Mouse (Mus musculus): ENCODE measurements around the gene Pum2.
"Not testable (repeated sequence)": the region's sequence is repeated elsewhere in the genome, so short reads cannot be mapped to it uniquely, and the experiment has no call there.

Gene Pum2

DNA sequence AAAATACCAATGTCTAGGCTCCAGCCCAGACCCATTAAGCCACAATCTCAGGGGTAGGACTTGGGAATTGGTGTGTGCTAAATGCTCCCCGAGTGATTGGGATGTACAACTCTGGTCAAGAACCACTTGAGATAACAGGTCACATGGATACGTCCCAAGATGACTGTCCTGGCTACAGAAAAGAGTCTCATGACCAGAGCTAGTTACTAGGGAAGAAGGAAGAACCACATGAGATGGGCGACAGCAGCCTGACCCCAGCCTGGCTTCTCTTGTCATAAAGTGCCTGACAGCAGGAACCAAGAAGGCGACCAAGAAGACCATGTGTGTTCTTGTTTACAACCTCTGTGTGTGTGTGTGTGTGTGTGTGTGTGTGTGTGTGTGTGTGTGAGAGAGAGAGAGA lies 4.5 kb upstream of the Pum2 start:
- DNase-seq (ENCODE audit: low read depth, low spot score), result no peak

DNA sequence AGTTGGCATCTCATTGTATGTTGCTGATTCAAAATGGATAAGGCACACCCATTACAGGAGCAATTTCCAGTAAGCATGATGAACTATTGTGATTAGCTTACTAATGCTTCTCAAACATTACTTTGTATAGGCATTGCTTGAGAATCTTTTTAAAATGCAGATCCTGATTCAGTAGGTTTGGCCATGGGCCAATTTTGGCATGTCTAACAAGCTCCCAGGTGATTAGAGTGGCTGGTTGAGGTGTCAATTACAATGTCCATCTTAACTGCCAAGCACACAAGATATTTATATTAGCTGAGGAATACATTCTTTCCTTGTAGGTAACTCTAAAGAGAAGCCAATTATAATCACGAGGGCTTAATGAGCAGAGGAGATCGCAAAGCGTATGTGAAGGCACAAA lies 4.1 kb upstream of the Pum2 start:
- DNase-seq (ENCODE audit: low read depth, low spot score), result no peak

GRCm38 (mm10) chr12:8673121-8673973 lies 587 bp upstream of the Pum2 start:
- no peak for DNase-seq (ENCODE audit: low read depth, low spot score)

- peak; percentile 37 for DNase-seq (ENCODE audit: low read depth, low spot score)
Observed at GRCm38 (mm10) chr12:8674377-8674864, 487 bp downstream of the Pum2 start.

- DNase-seq (ENCODE audit: low read depth, low spot score), result no peak
Observed at GRCm38 (mm10) chr12:8674891-8675341, 982 bp downstream of the Pum2 start.

DNA sequence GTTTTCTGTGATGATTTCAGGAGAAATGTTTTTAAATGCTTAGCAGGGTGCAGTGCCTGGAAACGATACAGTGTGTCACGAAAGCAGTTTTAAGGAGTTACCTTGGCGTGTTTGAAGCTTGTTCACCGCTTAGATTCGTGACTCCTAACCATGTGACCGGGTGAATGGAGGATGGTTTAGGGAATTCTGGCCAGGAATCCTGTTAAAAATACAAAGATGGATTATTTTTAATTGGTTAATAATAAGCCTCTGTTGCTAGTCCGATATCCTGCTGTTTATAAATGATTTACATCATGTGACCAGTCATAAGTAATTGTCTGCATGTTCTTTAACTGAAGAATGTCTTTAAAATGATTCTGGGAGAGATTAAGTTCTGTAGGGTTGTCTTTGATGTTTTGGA lies 1.4 kb downstream of the Pum2 start:
- no peak for DNase-seq (ENCODE audit: low read depth, low spot score)

DNA sequence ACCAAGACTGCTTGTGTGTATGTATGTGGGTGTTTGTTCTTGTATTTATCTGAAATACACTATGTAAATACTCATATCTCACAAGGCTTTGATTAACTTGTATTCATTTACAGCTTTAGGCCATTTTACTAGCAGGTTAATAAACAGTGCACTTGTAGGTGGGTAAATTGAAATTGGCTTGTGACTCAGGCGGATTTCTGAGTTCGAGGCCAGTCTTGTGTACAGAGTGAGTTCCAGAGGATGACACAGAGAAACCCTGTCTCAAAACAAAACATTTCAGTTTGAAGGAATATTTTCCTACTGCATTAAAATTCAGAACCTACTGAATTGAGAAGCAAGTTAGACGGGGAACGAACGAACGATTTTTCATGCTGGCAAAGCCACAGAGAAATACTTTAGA lies 2.4 kb downstream of the Pum2 start:
- DNase-seq (ENCODE audit: low read depth, low spot score), result no peak

DNA sequence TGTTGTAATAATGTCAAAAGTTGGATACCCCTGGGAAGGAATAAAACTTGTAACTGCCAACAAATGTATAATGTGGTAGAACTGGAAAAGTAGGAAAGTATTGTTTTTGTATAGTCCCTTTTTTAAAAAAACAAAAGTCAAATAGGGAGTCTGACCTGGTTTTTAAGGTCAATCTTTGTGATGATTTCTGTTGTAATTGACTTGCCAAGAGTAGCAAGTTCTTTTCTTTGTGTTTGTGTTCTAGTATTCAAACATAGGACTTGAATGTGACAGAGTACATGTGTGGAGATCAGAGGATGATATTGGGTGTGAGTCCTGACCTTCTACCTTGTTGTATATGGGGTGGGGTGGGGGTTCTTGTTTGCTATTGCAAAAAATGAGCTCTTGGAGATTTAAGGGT lies 4.0 kb downstream of the Pum2 start:
- no peak for DNase-seq (ENCODE audit: low read depth, low spot score)

- DNase-seq (ENCODE audit: low read depth, low spot score), result no peak
Observed at GRCm38 (mm10) chr12:8684200-8684599, 10.3 kb downstream of the Pum2 start.

- no peak for DNase-seq (ENCODE audit: low read depth, low spot score)
Observed at GRCm38 (mm10) chr12:8685036-8685435, 11.1 kb downstream of the Pum2 start.

- DNase-seq (ENCODE audit: low read depth, low spot score), result not testable (repeated sequence)
Observed at GRCm38 (mm10) chr12:8689882-8690281, 15.9 kb downstream of the Pum2 start.

- peak; percentile 14 for DNase-seq (ENCODE audit: low read depth, low spot score)
Observed at GRCm38 (mm10) chr12:8698895-8699294, 25.0 kb downstream of the Pum2 start.

DNA sequence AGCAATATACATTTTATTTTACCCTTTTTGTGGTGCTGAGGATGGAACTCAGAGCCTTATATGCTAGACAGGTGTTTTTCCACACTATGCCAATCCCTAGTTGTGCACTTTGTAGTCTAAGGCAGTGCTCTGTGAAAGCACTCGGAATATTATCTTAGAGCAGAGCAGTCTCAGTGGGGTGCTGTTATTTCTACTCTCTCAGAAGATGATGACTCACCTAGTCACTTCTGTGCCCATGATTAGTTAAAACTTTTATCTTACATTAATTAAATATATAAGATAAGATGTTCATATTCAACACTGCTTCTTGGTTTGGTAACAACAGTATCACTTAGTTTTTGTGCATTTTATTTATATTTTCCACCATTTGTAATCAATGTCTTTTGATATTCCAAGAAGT lies 30.1 kb downstream of the Pum2 start:
- DNase-seq (ENCODE audit: low read depth, low spot score), result no peak

DNA sequence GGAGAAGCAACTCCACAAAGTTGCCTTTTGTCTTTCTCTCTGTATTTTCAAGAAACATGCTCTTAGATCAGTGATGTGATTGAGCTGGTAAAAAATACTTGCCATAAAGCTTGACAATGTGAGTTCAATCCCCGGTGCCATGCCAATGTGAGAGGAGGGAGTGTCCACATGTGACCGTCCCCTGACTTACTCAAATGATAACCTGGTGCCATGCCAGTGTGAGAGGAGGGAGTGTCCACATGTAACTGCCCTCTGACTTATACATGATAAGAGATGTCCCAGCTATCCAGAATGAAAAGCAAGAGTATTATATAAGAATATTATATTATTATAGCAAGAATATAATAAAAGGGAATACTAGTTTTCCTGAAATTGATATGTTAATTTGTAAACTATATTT lies 34.9 kb downstream of the Pum2 start:
- DNase-seq (ENCODE audit: low read depth, low spot score), result no peak

- DNase-seq (ENCODE audit: low read depth, low spot score), result no peak
Observed at GRCm38 (mm10) chr12:8712665-8713064, 38.7 kb downstream of the Pum2 start.

DNA sequence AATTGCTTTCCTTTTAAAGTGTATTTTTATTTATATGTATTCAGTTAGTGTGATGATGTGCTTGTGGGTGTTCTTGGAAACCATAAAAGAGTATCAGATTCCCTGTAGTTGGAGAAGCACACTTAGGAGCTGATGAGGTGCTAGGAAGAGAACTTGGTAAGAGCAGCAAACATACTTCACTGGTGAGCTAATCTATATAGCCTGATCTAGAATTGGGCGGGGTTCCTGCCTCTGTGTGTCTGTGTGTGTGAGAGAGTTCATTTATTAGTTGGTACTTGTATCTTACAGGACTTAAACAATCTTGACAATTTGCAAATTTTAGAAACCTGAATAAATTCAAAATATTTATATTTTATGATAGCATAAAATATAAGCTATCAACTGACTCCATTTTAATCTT lies 42.2 kb downstream of the Pum2 start:
- DNase-seq (ENCODE audit: low read depth, low spot score), result no peak

GRCm38 (mm10) chr12:8726890-8727289 lies 53.0 kb downstream of the Pum2 start:
- DNase-seq (ENCODE audit: low read depth, low spot score), result no peak

DNA sequence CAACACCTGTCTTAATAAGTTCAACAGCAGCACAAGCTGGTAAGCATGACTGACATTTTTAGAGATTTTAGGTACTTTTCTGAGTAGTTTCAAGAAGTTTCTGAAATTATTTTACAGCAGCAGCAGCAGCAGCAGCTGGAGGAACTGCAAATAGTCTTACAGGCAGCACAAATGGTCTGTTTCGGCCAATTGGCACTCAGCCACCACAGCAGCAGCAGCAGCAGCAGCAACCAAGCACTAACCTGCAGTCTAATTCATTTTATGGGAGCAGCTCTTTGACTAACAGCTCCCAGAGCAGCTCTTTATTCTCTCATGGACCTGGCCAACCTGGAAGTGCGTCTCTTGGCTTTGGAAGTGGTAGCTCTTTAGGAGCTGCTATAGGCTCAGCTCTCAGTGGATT lies 54.8 kb downstream of the Pum2 start:
- DNase-seq (ENCODE audit: low read depth, low spot score), result no peak

DNA sequence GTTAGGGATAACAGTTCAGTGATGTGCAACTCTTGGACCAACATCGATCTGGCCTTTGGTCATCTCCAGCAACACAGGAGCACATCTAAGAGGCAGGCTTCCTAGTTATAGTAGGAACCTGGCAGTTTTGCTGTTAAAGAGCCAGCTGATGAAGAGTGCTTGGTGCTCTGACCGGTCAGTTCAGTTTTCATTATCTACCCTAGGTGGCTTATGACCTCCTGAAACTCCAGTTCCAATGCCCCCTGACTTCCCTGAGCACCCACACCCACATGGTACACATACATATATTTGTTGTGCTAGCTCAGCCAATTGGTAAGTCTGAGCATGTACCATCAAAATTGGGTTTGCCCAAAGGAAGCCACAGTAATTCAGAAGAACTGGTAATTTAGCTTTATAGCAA lies 79.7 kb downstream of the Pum2 start:
- no peak for DNase-seq (ENCODE audit: low read depth, low spot score)

DNA sequence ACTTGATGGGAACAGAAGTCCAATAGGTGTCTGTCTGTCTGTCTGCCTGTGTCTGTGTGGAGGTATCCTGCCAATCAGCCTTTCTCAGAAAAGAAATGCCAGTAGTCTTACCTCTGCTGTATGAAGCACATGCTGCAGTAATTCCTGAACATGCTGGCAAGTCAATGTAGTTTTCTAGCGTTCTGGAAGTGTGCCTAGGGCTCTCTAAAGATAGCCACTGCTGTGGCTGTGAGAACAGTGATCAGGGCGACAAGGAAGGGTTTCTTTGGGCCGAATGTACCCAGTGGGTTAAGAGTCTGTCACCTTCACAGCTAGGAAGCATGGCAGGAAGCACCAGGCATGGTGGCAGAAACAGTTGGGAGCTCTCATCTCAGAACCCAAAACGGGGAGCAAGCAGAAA lies 80.2 kb downstream of the Pum2 start:
- DNase-seq (ENCODE audit: low read depth, low spot score), result no peak

DNA sequence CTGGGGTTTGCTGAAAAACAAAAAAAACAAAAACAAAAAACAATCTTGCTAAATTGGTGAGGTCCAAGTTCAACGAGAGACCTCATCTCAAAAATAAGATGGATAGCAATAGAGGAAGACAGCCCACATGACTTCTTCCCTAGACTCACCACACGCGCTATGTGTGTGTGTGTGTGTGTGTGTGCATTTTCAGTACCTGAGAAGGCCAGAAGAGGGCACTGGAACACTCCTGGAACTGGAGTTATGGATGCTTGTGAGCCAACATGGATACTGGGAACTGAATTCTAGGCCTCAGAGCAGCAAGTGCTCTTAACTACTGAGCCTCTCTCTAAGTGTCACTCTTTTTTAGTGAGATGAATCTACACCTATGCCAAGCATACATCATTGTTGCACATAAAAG lies 84.1 kb downstream of the Pum2 start:
- DNase-seq (ENCODE audit: low read depth, low spot score), result no peak

DNA sequence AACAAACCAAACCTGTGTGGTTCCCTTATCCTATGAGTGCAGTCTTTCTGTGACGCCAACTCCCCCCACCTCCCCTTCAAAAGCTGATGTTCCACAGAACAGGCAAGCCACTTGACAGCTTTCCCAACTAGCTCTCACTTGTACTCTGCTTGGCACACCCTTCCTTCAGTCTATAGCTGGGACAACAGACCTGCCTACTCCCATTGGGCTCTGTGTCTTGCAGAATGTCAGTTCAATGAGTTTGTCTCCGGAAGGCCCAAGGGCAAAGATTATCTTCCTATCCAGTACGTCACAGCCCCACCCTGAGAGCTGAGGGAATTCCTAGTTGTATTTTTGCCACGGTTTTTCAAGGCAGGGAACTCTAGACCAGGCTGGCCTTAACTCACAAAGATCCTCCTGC lies 85.2 kb downstream of the Pum2 start:
- no peak for DNase-seq (ENCODE audit: low read depth, low spot score)

- DNase-seq (ENCODE audit: low read depth, low spot score), result no peak
Observed at GRCm38 (mm10) chr12:8759779-8760178, 85.8 kb downstream of the Pum2 start.

DNA sequence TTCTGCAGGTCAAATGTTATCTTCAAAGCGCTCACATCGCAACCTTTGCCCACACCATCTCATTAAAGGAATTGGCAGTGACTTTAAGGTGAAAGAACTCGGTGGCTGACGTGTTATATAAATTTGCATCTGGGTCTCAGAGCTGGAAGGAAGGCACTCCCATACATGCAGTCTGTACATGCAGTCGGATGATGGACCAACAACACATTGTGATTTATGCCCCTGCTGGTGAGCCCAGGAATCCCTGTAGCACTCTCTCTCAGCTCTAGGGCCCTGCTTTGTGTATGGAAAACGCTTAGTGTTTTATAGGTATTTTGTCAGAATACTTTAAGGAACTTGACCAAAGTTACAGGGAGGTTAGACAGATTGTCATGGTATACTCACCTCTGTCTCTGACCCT lies 86.6 kb downstream of the Pum2 start:
- no peak for DNase-seq (ENCODE audit: low read depth, low spot score)

All from retina, postnatal 7 days (tissue).